Mouse (Mus musculus) kidney, embryonic 15.5 days (tissue): Measurements from ENCODE around the gene Gnat1. TPM values are rescaled to one million over a fixed set of nuclear protein-coding genes. Genes with fewer than 3 reads are reported as not detected.
"Not testable (repeated sequence)": the region's sequence is repeated elsewhere in the genome, so short reads cannot be mapped to it uniquely, and the experiment has no call there.

Source experiments
- ATAC-seq: fragments of 200-750 bp; cut with Nextera tagmentation; replicated peaks from 2 replicates; pipeline ENCODE4 v1.8.0; 2017; ENCODE audit warnings: moderate TSS enrichment; ENCODE audit not compliant: low FRiP score
- H3K27ac ChIP-seq: fragments of 300-500 bp; sonication (generic); 2 replicates; pipeline ENCODE4 v1.5.1; 2015; ENCODE audit warnings: mild to moderate bottlenecking, inconsistent platforms
- H3K27me3 ChIP-seq: fragments of 300-500 bp; sonication (generic); 2 replicates; pipeline ENCODE4 v1.6.1; 2015; ENCODE audit warnings: inconsistent platforms
- H3K36me3 ChIP-seq: fragments of 300-500 bp; sonication (generic); 2 replicates; pipeline ENCODE4 v1.6.1; 2015; ENCODE audit warnings: inconsistent platforms
- H3K4me1 ChIP-seq: fragments of 300-500 bp; sonication (generic); 2 replicates; pipeline ENCODE4 v1.6.1; 2015; ENCODE audit warnings: inconsistent platforms
- H3K4me2 ChIP-seq: fragments of 300-500 bp; sonication (generic); 2 replicates; pipeline ENCODE4 v1.6.1; 2015; ENCODE audit warnings: moderate library complexity, mild to moderate bottlenecking, inconsistent platforms
- H3K4me3 ChIP-seq: fragments of 300-500 bp; sonication (generic); replicated peaks from 2 replicates; pipeline ENCODE4 v1.5.1; 2015; ENCODE audit warnings: mild to moderate bottlenecking, inconsistent platforms
- H3K9ac ChIP-seq: fragments of 300-500 bp; sonication (generic); 2 replicates; pipeline ENCODE4 v1.6.1; 2015; ENCODE audit warnings: mild to moderate bottlenecking, inconsistent platforms
- H3K9me3 ChIP-seq: fragments of 300-500 bp; sonication (generic); replicated peaks from 2 replicates; pipeline ENCODE4 v1.6.1; 2016; ENCODE audit warnings: inconsistent platforms
- WGBS: fragments of 180-500 bp; shearing (Covaris S2); methylation state at CpG from one replicate; pipeline ENCODE4 v1.1.7; 2015; ENCODE audit warnings: mixed read lengths; 5-methylcytosine and 5-hydroxymethylcytosine counted together
- polyA plus RNA-seq: library from polyadenylated mRNA; unstranded; fragments of >200 nt; fragmentation: Nextera tagmentation; extraction: Ambion mirVana; gene quantifications from 2 replicates; pipeline ENCODE4 v1.2.1, GENCODE M21; 2015

Gnat1 gene
- polyA plus RNA-seq, 1 experiment from 2014 or later: 4.6 TPM

- peaks cover 9% of the 10 kb centered on the region for H3K27me3 ChIP-seq
- H3K36me3 ChIP-seq: peaks cover 49% of the 10 kb centered on the region
- H3K4me2 ChIP-seq: no peak overlapping the region
- no peak overlapping the region for H3K27ac ChIP-seq
- ATAC-seq: no peak
- no peak overlapping the region for H3K9ac ChIP-seq
- no peaks in the 10 kb centered on the region for H3K9me3 ChIP-seq
- H3K4me3 ChIP-seq: no peak overlapping the region
- WGBS: 78% methylated on average over 20 of the region's 20 CpGs
- H3K4me1 ChIP-seq: peaks cover 6% of the 10 kb centered on the region; the same call in 1 of the 2 replicates
Measured at GRCm38 (mm10) chr9:107682405-107682804, 2.9 kb upstream of the Gnat1 start.

GRCm38 (mm10) chr9:107678861-107679260 lies 651 bp downstream of the Gnat1 start:
- H3K4me1 ChIP-seq: peaks cover 29% of the 10 kb centered on the region
- no peak for ATAC-seq
- no peak overlapping the region for H3K4me3 ChIP-seq
- no peak overlapping the region for H3K4me2 ChIP-seq
- 84% methylated on average over 2 of the region's 2 CpGs for WGBS
- H3K9ac ChIP-seq: no peak overlapping the region
- no peaks in the 10 kb centered on the region for H3K9me3 ChIP-seq
- no peak overlapping the region for H3K27ac ChIP-seq
- peaks cover 43% of the 10 kb centered on the region for H3K27me3 ChIP-seq
- H3K36me3 ChIP-seq: peaks cover 22% of the 10 kb centered on the region

GRCm38 (mm10) chr9:107677819-107678526 lies 1.5 kb downstream of the Gnat1 start:
- Histone ChIP-seq H3K27me3 (peaks cover 43% of the 10 kb centered on the region), H3K4me1 (peaks cover 29% of the 10 kb centered on the region), H3K36me3 (peaks cover 14% of the 10 kb centered on the region)
- ATAC-seq, H3K4me2 ChIP-seq, H3K27ac ChIP-seq, H3K9ac ChIP-seq, H3K9me3 ChIP-seq, H3K4me3 ChIP-seq: not testable (repeated sequence)
- WGBS: 37% methylated on average over 14 of the region's 14 CpGs

- H3K36me3 ChIP-seq: peaks cover 6% of the 10 kb centered on the region
- H3K4me1 ChIP-seq: peaks cover 29% of the 10 kb centered on the region
- H3K27ac ChIP-seq: no peak overlapping the region
- peak overlapping the region; percentile 71; the same call in 1 of the 2 replicates for H3K4me2 ChIP-seq
- ATAC-seq: no peak
- H3K9ac ChIP-seq: no peak overlapping the region
- 20% methylated on average over 17 of the region's 17 CpGs for WGBS
- H3K9me3 ChIP-seq: no peaks in the 10 kb centered on the region
- peaks cover 43% of the 10 kb centered on the region for H3K27me3 ChIP-seq
- peak overlapping the region; percentile 36; the same call in 1 of the 2 replicates for H3K4me3 ChIP-seq
Measured at GRCm38 (mm10) chr9:107677091-107677784, 2.3 kb downstream of the Gnat1 start.

GRCm38 (mm10) chr9:107676302-107676701 lies 3.2 kb downstream of the Gnat1 start:
- no peaks in the 10 kb centered on the region for H3K36me3 ChIP-seq
- peak overlapping the region; percentile 71 for H3K4me2 ChIP-seq
- H3K9ac ChIP-seq: 0 out of 2 replicates have a peak overlapping the region, but pooled peaks have one; percentile 7
- under 1% methylated on average over 25 of the region's 25 CpGs for WGBS
- no peaks in the 10 kb centered on the region for H3K9me3 ChIP-seq
- 0 out of 2 replicates have a peak, but pooled peaks have one; percentile 19 for ATAC-seq
- H3K4me3 ChIP-seq: peak overlapping the region; percentile 36
- peaks cover 29% of the 10 kb centered on the region for H3K4me1 ChIP-seq
- H3K27ac ChIP-seq: no peak overlapping the region
- H3K27me3 ChIP-seq: peaks cover 43% of the 10 kb centered on the region

GRCm38 (mm10) chr9:107675671-107676301 lies 3.7 kb downstream of the Gnat1 start:
- under 1% methylated on average over 39 of the region's 39 CpGs for WGBS
- Histone ChIP-seq H3K4me3 (peak overlapping the region; percentile 36), H3K4me2 (peak overlapping the region; percentile 71), H3K9me3 (no peaks in the 10 kb centered on the region), H3K9ac (0 out of 2 replicates have a peak overlapping the region, but pooled peaks have one; percentile 7), H3K36me3 (no peaks in the 10 kb centered on the region), H3K4me1 (peaks cover 29% of the 10 kb centered on the region), H3K27ac (no peak overlapping the region), H3K27me3 (peaks cover 43% of the 10 kb centered on the region)
- peak; percentile 30; the same call in 1 of the 2 replicates for ATAC-seq

- WGBS: 63% methylated on average over 9 of the region's 9 CpGs
Measured at GRCm38 (mm10) chr9:107674609-107675429, 4.7 kb downstream of the Gnat1 start.

GRCm38 (mm10) chr9:107670259-107670658 lies 9.3 kb downstream of the Gnat1 start:
- Histone ChIP-seq H3K4me2 (no peak overlapping the region), H3K4me3 (no peak overlapping the region), H3K36me3 (no peaks in the 10 kb centered on the region), H3K27ac (no peak overlapping the region), H3K27me3 (peaks cover 29% of the 10 kb centered on the region), H3K9ac (no peak overlapping the region), H3K9me3 (no peaks in the 10 kb centered on the region), H3K4me1 (peaks cover 49% of the 10 kb centered on the region)
- WGBS: 33% methylated on average over 5 of the region's 5 CpGs
- ATAC-seq: 0 out of 2 replicates have a peak, but pooled peaks have one; percentile 30

More at GRCm38 (mm10) chr9:107674609-107675429, 4.7 kb downstream of the Gnat1 start:
- no peak overlapping the region for H3K4me2 ChIP-seq
- H3K4me3 ChIP-seq: no peak overlapping the region
- peak; percentile 43 for ATAC-seq
- H3K4me1 ChIP-seq: peaks cover 37% of the 10 kb centered on the region
- no peak overlapping the region for H3K27ac ChIP-seq
- H3K9me3 ChIP-seq: no peaks in the 10 kb centered on the region
- no peak overlapping the region for H3K9ac ChIP-seq
- H3K36me3 ChIP-seq: no peaks in the 10 kb centered on the region
- peaks cover 43% of the 10 kb centered on the region for H3K27me3 ChIP-seq

- ATAC-seq: no peak
- peaks cover 28% of the 10 kb centered on the region for H3K27me3 ChIP-seq
- WGBS: 76% methylated on average over 9 of the region's 9 CpGs
- no peak within 1 kb of the TSS for H3K4me2 ChIP-seq
- 0 out of 2 replicates have a peak within 1 kb of the TSS, but pooled peaks have one; percentile 16 for H3K27ac ChIP-seq
- H3K4me3 ChIP-seq: no peak within 1 kb of the TSS
- H3K9ac ChIP-seq: no peak within 1 kb of the TSS
- no peaks in the 10 kb centered on the region for H3K9me3 ChIP-seq
- H3K36me3 ChIP-seq: no peaks in the 10 kb centered on the region
- H3K4me1 ChIP-seq: peaks cover 46% of the 10 kb centered on the region
Measured at GRCm38 (mm10) chr9:107669480-107669945, 10.0 kb downstream of the Gnat1 start, which contains the start of gene Slc38a3. Gene Slc38a3 (minus strand): TSS chr9:107669530.

GRCm38 (mm10) chr9:107668916-107669315 lies 10.6 kb downstream of the Gnat1 start:
- no peaks in the 10 kb centered on the region for H3K9me3 ChIP-seq
- H3K9ac ChIP-seq: no peak overlapping the region
- 0 out of 2 replicates have a peak, but pooled peaks have one; percentile 22 for ATAC-seq
- no peak overlapping the region for H3K4me2 ChIP-seq
- no peak overlapping the region for H3K27ac ChIP-seq
- no peak overlapping the region for H3K4me3 ChIP-seq
- WGBS: 46% methylated on average over 3 of the region's 3 CpGs
- H3K4me1 ChIP-seq: peaks cover 48% of the 10 kb centered on the region
- no peaks in the 10 kb centered on the region for H3K36me3 ChIP-seq
- H3K27me3 ChIP-seq: peaks cover 23% of the 10 kb centered on the region

GRCm38 (mm10) chr9:107668011-107668410 lies 11.5 kb downstream of the Gnat1 start:
- H3K27ac ChIP-seq: 0 out of 2 replicates have a peak overlapping the region, but pooled peaks have one; percentile 14
- H3K36me3 ChIP-seq: no peaks in the 10 kb centered on the region
- 38% methylated on average over 8 of the region's 8 CpGs for WGBS
- peaks cover 57% of the 10 kb centered on the region for H3K4me1 ChIP-seq
- H3K9me3 ChIP-seq: no peaks in the 10 kb centered on the region
- H3K9ac ChIP-seq: no peak overlapping the region
- peaks cover 23% of the 10 kb centered on the region for H3K27me3 ChIP-seq
- peak overlapping the region; percentile 93 for H3K4me2 ChIP-seq
- H3K4me3 ChIP-seq: no peak overlapping the region
- ATAC-seq: no peak
